Mouse (Mus musculus) ES-Bruce4 (cell line): ENCODE results near the gene Slc7a11. TPM values are rescaled to one million over a fixed set of nuclear protein-coding genes. Genes with fewer than 3 reads are reported as not detected.

Experiments used
- H3K27ac ChIP-seq: 2 replicates; pipeline ENCODE4 v1.5.1; 2012; ENCODE audit warnings: low read length, inconsistent platforms; ENCODE audit not compliant: insufficient read depth
- H3K27me3 ChIP-seq: 2 replicates; pipeline ENCODE4 v1.6.1; 2012; ENCODE audit warnings: mild to moderate bottlenecking, low read length, inconsistent platforms; ENCODE audit not compliant: control insufficient read depth, poor library complexity, insufficient read depth, severe bottlenecking
- H3K36me3 ChIP-seq: 2 replicates; pipeline ENCODE4 v1.6.1; 2012; ENCODE audit warnings: inconsistent platforms, mild to moderate bottlenecking, low read length, moderate library complexity; ENCODE audit not compliant: control insufficient read depth, poor library complexity, insufficient read depth, severe bottlenecking
- H3K4me1 ChIP-seq: one replicate; pipeline ENCODE4 v1.8.1; 2011; ENCODE audit warnings: low read length; ENCODE audit not compliant: control insufficient read depth, insufficient read depth
- H3K4me3 ChIP-seq: 2 replicates; pipeline ENCODE4 v1.5.1; 2011; ENCODE audit warnings: low read depth, mild to moderate bottlenecking, low read length
- H3K9ac ChIP-seq: 2 replicates; pipeline ENCODE4 v1.6.1; 2012; ENCODE audit warnings: low read depth, mild to moderate bottlenecking, inconsistent platforms; ENCODE audit not compliant: poor library complexity, severe bottlenecking
- H3K9me3 ChIP-seq: replicated peaks from 2 replicates; pipeline ENCODE4 v1.6.1; 2012; ENCODE audit warnings: mild to moderate bottlenecking, low read length, inconsistent platforms; ENCODE audit not compliant: control insufficient read depth, poor library complexity, insufficient read depth, severe bottlenecking
- CTCF ChIP-seq: IDR thresholded peaks from one replicate; pipeline ENCODE4 v1.8.1; 2011; ENCODE audit warnings: low read depth, low read length
- EP300 ChIP-seq: IDR thresholded peaks from 2 replicates; pipeline ENCODE4 v1.6.1; 2011; ENCODE audit warnings: low read depth, low read length; ENCODE audit not compliant: insufficient read depth
- POLR2A ChIP-seq: IDR thresholded peaks from one replicate; pipeline ENCODE4 v1.8.1; 2011; ENCODE audit warnings: low read length; ENCODE audit not compliant: insufficient read depth
- polyA plus RNA-seq: library from polyadenylated mRNA; stranded (reverse); fragments of >200 nt; gene quantifications from 2 replicates; pipeline ENCODE4 v1.2.4, GENCODE M21; 2011; ENCODE audit warnings: low read depth; ENCODE audit not compliant: missing spikeins, insufficient read depth, insufficient read length

Slc7a11 gene
- polyA plus RNA-seq, 1 experiment = 0.31 TPM

- Histone ChIP-seq H3K27me3 (no peaks in the 10 kb centered on the region), H3K9ac (no peak overlapping the region), H3K36me3 (no peaks in the 10 kb centered on the region), H3K27ac (no peak overlapping the region), H3K4me3 (no peak overlapping the region), H3K9me3 (no peaks in the 10 kb centered on the region), H3K4me1 (no peaks in the 10 kb centered on the region)
- TF ChIP-seq POLR2A (no peak), CTCF (no peak), EP300 (no peak)
Measured at GRCm38 (mm10) chr3:50130319-50130718, 313.1 kb downstream of the Slc7a11 start.

DNA sequence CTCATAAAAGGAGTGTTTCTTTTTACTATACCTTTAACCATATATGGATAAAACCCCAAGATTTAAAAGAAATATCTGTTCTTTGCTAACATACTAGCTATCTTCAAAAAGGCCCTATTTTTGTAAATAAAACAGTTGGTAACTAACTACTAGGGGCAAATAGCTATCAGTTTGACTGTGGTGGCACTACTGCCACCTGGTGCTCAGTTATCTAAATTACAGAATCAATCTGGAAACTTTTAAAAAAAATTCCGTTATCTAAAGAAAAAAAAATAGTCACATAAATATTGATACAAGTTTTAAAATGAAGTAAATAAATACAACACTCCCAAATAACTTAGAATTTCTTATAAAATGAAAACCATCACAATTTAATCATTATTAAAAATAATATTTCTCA is 322.4 kb downstream of the Slc7a11 start:
- no peak overlapping the region for H3K9ac ChIP-seq
- no peaks in the 10 kb centered on the region for H3K27me3 ChIP-seq
- no peaks in the 10 kb centered on the region for H3K4me1 ChIP-seq
- no peaks in the 10 kb centered on the region for H3K36me3 ChIP-seq
- no peak overlapping the region for H3K4me3 ChIP-seq
- H3K27ac ChIP-seq = no peak overlapping the region
- H3K9me3 ChIP-seq = no peaks in the 10 kb centered on the region
- TF ChIP-seq EP300 = no peak
- no peak for TF ChIP-seq CTCF

GRCm38 (mm10) chr3:50116266-50116665 is 327.1 kb downstream of the Slc7a11 start:
- no peak overlapping the region for H3K4me3 ChIP-seq
- H3K4me1 ChIP-seq = no peaks in the 10 kb centered on the region
- TF ChIP-seq EP300 (no peak), POLR2A (no peak), CTCF (no peak)
- no peaks in the 10 kb centered on the region for H3K27me3 ChIP-seq
- H3K27ac ChIP-seq = no peak overlapping the region
- H3K9ac ChIP-seq = no peak overlapping the region
- no peaks in the 10 kb centered on the region for H3K36me3 ChIP-seq
- H3K9me3 ChIP-seq = no peaks in the 10 kb centered on the region

- Histone ChIP-seq H3K4me3 (no peak overlapping the region), H3K27me3 (no peaks in the 10 kb centered on the region), H3K4me1 (no peaks in the 10 kb centered on the region), H3K36me3 (no peaks in the 10 kb centered on the region), H3K9ac (no peak overlapping the region), H3K27ac (no peak overlapping the region), H3K9me3 (no peaks in the 10 kb centered on the region)
- no peak for TF ChIP-seq EP300
- TF ChIP-seq CTCF = no peak
- TF ChIP-seq POLR2A = no peak
Measured at GRCm38 (mm10) chr3:50105509-50105908, 337.9 kb downstream of the Slc7a11 start.

DNA sequence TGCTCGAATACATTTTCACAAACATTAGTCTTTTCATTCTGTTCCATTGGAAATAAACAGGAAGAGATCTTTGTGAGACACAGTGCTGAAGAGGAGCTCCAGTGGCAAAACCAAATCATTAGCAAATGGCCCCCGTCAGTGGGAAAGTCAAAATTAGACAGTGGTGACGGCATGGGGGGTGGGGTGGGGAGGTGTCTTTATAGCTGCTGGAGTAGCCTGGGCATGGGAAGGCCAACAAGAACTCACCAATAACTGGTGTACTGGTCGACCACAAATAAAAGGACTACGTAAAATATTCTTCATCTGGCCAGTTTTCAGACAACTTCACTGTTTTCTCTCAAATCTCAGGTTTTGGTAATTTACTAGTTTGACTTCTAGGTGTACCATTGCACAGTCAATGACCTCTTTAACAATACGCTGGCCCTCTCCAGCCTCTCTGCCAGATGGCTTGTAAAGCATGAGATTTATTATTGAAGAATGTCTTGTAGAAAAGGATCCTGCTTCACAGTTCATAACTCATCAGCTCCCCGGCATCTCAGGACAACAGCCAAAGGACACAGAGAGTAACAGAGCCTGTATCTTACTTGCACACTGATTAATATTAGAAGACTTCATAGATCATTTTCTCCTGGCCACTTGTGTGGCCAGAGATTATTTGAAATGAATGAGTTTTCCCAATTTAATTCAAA is 348.9 kb downstream of the Slc7a11 start:
- Histone ChIP-seq H3K4me1 (no peaks in the 10 kb centered on the region), H3K4me3 (no peak overlapping the region), H3K27ac (no peak overlapping the region), H3K9me3 (no peaks in the 10 kb centered on the region), H3K9ac (no peak overlapping the region), H3K27me3 (no peaks in the 10 kb centered on the region), H3K36me3 (no peaks in the 10 kb centered on the region)
- TF ChIP-seq CTCF (no peak), POLR2A (no peak), EP300 (no peak)

DNA sequence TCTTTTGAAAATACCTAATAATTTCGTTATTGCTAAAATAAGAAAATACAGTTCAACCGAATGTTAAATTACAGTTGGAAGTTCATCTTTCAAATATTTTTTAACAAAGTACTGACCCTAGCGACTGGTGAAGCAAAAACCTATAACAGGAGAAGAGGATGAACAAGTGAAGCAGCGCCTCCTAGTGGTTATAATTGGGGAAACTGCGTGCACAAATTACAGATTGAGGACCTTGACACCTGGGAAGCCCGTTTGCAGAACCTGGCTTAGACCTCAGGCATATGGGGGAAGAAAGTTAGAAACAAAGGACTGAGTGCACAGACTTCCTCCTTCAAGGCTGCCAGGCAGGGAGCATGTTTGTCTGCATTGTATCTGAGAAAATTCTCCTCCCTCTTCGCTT is 366.4 kb downstream of the Slc7a11 start:
- Histone ChIP-seq H3K4me1 (no peaks in the 10 kb centered on the region), H3K36me3 (no peaks in the 10 kb centered on the region), H3K4me3 (no peak overlapping the region), H3K9ac (no peak overlapping the region), H3K27me3 (no peaks in the 10 kb centered on the region), H3K9me3 (no peaks in the 10 kb centered on the region), H3K27ac (no peak overlapping the region)
- TF ChIP-seq POLR2A (no peak), CTCF (peak; percentile 14)
